Mouse (Mus musculus): ENCODE results near the gene Sun5. TPM values are rescaled to one million over a fixed set of nuclear protein-coding genes. Genes with fewer than 3 reads are reported as not detected.

Sun5 gene
- polyA plus RNA-seq, 1 experiment = not detected

GRCm38 (mm10) chr2:153808841-153809240 lies 62.0 kb downstream of the Sun5 start:
- TF ChIP-seq CTCF (IDR thresholded peaks at IDR 0.05; ENCODE audit: borderline replicate concordance, extremely low read depth, insufficient read depth, insufficient read length) (no peak), POLR2A (IDR thresholded peaks at IDR 0.05; ENCODE audit: borderline replicate concordance, extremely low read depth, insufficient read depth, insufficient read length, poor library complexity, severe bottlenecking) (no peak)
- no peak for DNase-seq (ENCODE audit: low read depth)

DNA sequence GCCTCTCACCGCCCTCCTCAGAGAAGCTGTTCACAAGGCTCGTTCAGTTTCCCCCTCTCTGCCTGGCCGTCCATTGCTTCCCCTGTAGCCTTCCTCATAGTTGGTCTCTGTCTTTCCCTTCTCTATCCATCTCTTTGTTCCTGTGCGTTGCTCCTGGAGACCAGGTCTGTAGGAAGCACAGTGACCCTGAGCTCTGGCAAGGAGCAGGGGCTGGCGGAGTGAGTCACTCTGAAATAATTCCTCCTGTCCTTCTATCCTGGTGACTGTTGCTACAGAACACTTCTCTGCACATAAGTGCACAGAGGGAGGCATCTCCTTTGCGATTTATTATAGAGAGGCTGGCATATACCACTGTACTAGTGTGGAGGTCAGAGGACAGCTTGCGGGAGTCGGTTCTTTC lies 62.7 kb downstream of the Sun5 start:
- TF ChIP-seq POLR2A (IDR thresholded peaks at IDR 0.05; ENCODE audit: borderline replicate concordance, extremely low read depth, insufficient read depth, insufficient read length, poor library complexity, severe bottlenecking) (no peak), CTCF (IDR thresholded peaks at IDR 0.05; ENCODE audit: borderline replicate concordance, extremely low read depth, insufficient read depth, insufficient read length) (no peak)
- no peak for DNase-seq (ENCODE audit: low read depth)

GRCm38 (mm10) chr2:153807464-153807863 lies 63.4 kb downstream of the Sun5 start:
- peak; percentile 69 for DNase-seq (ENCODE audit: low read depth)
- TF ChIP-seq CTCF (IDR thresholded peaks at IDR 0.05; ENCODE audit: borderline replicate concordance, extremely low read depth, insufficient read depth, insufficient read length) = peak; percentile 55; the same call in 1 of the 2 replicates

Other genes starting within 250 kb of the Sun5 start
- gene Commd7, start 238.3 kb downstream of the Sun5 start, polyA plus RNA-seq (2012; rRNA removed) = 35.8 and 42.3 TPM in 2 replicates
- gene Dnmt3b, start 221.6 kb downstream of the Sun5 start, polyA plus RNA-seq (2012; rRNA removed) = 4.7 and 5.2 TPM in 2 replicates
- gene Dnmt3c, start 174.4 kb downstream of the Sun5 start, polyA plus RNA-seq (2012; rRNA removed) = 0.03 and 0.06 TPM in 2 replicates
- 62.8 and 73.8 TPM in 2 replicates for gene Mapre1, start 129.8 kb downstream of the Sun5 start, polyA plus RNA-seq (2012; rRNA removed)
- 0.05 and 0.16 TPM in 2 replicates for gene Efcab8, start 91.2 kb downstream of the Sun5 start, polyA plus RNA-seq (2012; rRNA removed)
- gene Bpifb2, start 4.0 kb upstream of the Sun5 start, polyA plus RNA-seq (2012; rRNA removed) = not detected in 2 replicates
- 0.04 TPM in 1 of 2 replicates, not detected in the other for gene Bpifb6, start 29.3 kb upstream of the Sun5 start, polyA plus RNA-seq (2012; rRNA removed)
- 0.06 and 0.07 TPM in 2 replicates for gene Bpifb3, start 47.1 kb upstream of the Sun5 start, polyA plus RNA-seq (2012; rRNA removed)
- gene Bpifb4, start 67.1 kb upstream of the Sun5 start, polyA plus RNA-seq (2012; rRNA removed) = not detected in 2 replicates
- not detected in 2 replicates for gene Bpifa6, start 103.9 kb upstream of the Sun5 start, polyA plus RNA-seq (2012; rRNA removed)
- gene Bpifa2, start 137.2 kb upstream of the Sun5 start, polyA plus RNA-seq (2012; rRNA removed) = not detected in 2 replicates

Measured in brain, embryonic 14.5 days (tissue).